Mouse (Mus musculus): ENCODE measurements around the gene Atp5c1.

The Atp5c1 gene

GRCm38 (mm10) chr2:10049456-10049855, 30.9 kb downstream of the Atp5c1 start:
- no peak for DNase-seq

GRCm38 (mm10) chr2:10048461-10048860, 31.8 kb downstream of the Atp5c1 start, which contains the start of gene Taf3:
Taf3 (minus strand) TSS chr2:10048596.
- peak; percentile 96 to 97 for DNase-seq

GRCm38 (mm10) chr2:10047758-10048436, 32.4 kb downstream of the Atp5c1 start:
- peak; percentile 52 to 62 for DNase-seq

- DNase-seq: no peak
Measured at GRCm38 (mm10) chr2:10034976-10035375, 45.3 kb downstream of the Atp5c1 start.

GRCm38 (mm10) chr2:10033684-10034083, 46.6 kb downstream of the Atp5c1 start:
- no peak for DNase-seq

GRCm38 (mm10) chr2:10029755-10030154, 50.6 kb downstream of the Atp5c1 start:
- DNase-seq: no peak

GRCm38 (mm10) chr2:10024264-10024663, 56.0 kb downstream of the Atp5c1 start:
- no peak for DNase-seq

GRCm38 (mm10) chr2:10021296-10021695, 59.0 kb downstream of the Atp5c1 start:
- DNase-seq: peak; percentile 14 to 42

- DNase-seq: no peak
Measured at GRCm38 (mm10) chr2:10014951-10015635, 65.2 kb downstream of the Atp5c1 start.

- DNase-seq: peak in 1 of 2 experiments; percentile 16
Measured at GRCm38 (mm10) chr2:10010263-10010909, 69.9 kb downstream of the Atp5c1 start.

- no peak for DNase-seq
Measured at GRCm38 (mm10) chr2:10009671-10010254, 70.5 kb downstream of the Atp5c1 start.

- no peak for DNase-seq
Measured at GRCm38 (mm10) chr2:10008593-10008992, 71.7 kb downstream of the Atp5c1 start.
